Comparison of ENCODE assay signal across 9 mouse cellular contexts in genomic region chr5:150485198-150485597, GRCm38 (mm10). TPM values are rescaled to one million over a fixed set of nuclear protein-coding genes. Genes with fewer than 3 reads are reported as not detected.
DNase-seq lines count a peak whose midpoint lies in the region; ATAC-seq lines count a peak whose summit lies in the region.
"Had no signal": no experiment of that assay in that cellular context is flagged by ENCODE, and none has a peak within 500 bp of the region (broad histone marks: within the 10 kb centered on the region; RNA-seq: fewer than 3 reads in every experiment).

No protein-coding gene starts in this region.

- peak; percentile 28 for DNase-seq in neural tube, embryonic 11.5 days (ENCODE audit: low spot score)
- DNase-seq in neural tube, embryonic 10.5 days (ENCODE audit: extremely low spot score, low spot score): no peak
- DNase-seq in c-Kit-positive CD71-positive TER-119-negative erythroid progenitor cells, embryonic 14.5 days (ENCODE audit: low read depth): peak; percentile 17
- peak; percentile 32 to 63 for DNase-seq in heart, postnatal 14 days
- peak; percentile 81 for DNase-seq in lung, postnatal 36 days
- DNase-seq in spleen, postnatal 4 days (ENCODE audit: low spot score in 2 of 2): no peak
- DNase-seq in left cerebral cortex, postnatal 10 days (ENCODE audit: extremely low spot score in 1 of 2, low spot score in 2 of 2): no peak

- H3K4me1 ChIP-seq in neural tube, embryonic 11.5 days (ENCODE audit: control insufficient read depth, insufficient read depth, low read length): no peaks in the 10 kb centered on the region

- WGBS in neural tube, embryonic 11.5 days: 73% methylated on average over 3 of the region's 3 CpGs

- H3K4me3 ChIP-seq in neural tube, embryonic 11.5 days (ENCODE audit: low read depth, low read length): no peak overlapping the region
- H3K4me3 ChIP-seq: erythroblast, embryonic 14.5 days; myocyte had no signal

- intact Hi-C loops in heart, postnatal 14 days (cut with DNase I): loop anchor here (2.0 kb wide), 1 partner anchor 44 kb away; no protein-coding TSS in a partner anchor
- intact Hi-C loops in left cerebral cortex, postnatal 10 days (cut with DNase I): no loop called here

- no peaks in the 10 kb centered on the region for H3K27me3 ChIP-seq in neural tube, embryonic 11.5 days (ENCODE audit: control insufficient read depth, insufficient read depth, low read length)

- ATAC-seq in neural tube, embryonic 11.5 days (ENCODE audit: insufficient read depth, low FRiP score, low TSS enrichment): no peak

- no peaks in the 10 kb centered on the region for H3K9me3 ChIP-seq in neural tube, embryonic 11.5 days (ENCODE audit: control insufficient read depth, low read length)

- H3K27ac ChIP-seq in neural tube, embryonic 11.5 days (ENCODE audit: low read depth, low read length): no peak overlapping the region

- no peak overlapping the region for H3K9ac ChIP-seq in neural tube, embryonic 11.5 days (ENCODE audit: low read length)

- H3K4me2 ChIP-seq in neural tube, embryonic 11.5 days (ENCODE audit: low read depth): no peak overlapping the region

- no peaks in the 10 kb centered on the region for H3K36me3 ChIP-seq in neural tube, embryonic 11.5 days (ENCODE audit: control insufficient read depth, insufficient read depth, low read length)

RNA-seq across cellular contexts. Expression of gene Zar1l, which starts 32.8 kb away (rescaled TPM):
- not detected in 2 replicates for polyA plus RNA-seq in neural tube, embryonic 11.5 days (2014; fragmentation: Nextera tagmentation; extraction: Ambion mirVana)
- not detected for total RNA-seq in heart, postnatal 14 days (2021)
- total RNA-seq in left cerebral cortex, postnatal 10 days (2021): 1 to 10 TPM; 1.3 to 1.4 TPM
- polyA plus RNA-seq: erythroblast, embryonic 14.5 days; myocyte had no signal

RNA-seq across cellular contexts. Expression of gene Brca2, which starts 37.2 kb away (rescaled TPM):
- polyA plus RNA-seq in neural tube, embryonic 11.5 days (2014; fragmentation: Nextera tagmentation; extraction: Ambion mirVana): 20.1 and 22.6 TPM in 2 replicates
- total RNA-seq in heart, postnatal 14 days (2021): 1 to 10 TPM; 4.4 TPM
- total RNA-seq in left cerebral cortex, postnatal 10 days (2021): 10 to 100 TPM in 1 of 2 experiments, 1 to 10 TPM in 1; 9.5 to 14.6 TPM

Comparison
In these comparisons a context has a peak if more than half of its experiments do, and no peak if none do; other contexts are left out.
1. DNase-seq: peak in neural tube, embryonic 11.5 days (single experiment), c-Kit-positive CD71-positive TER-119-negative erythroid progenitor cells, embryonic 14.5 days (single experiment), heart, postnatal 14 days (2 of 2) and lung, postnatal 36 days (single experiment); none in neural tube, embryonic 10.5 days (single experiment), spleen, postnatal 4 days (0 of 2) and left cerebral cortex, postnatal 10 days (0 of 2).